Mouse (Mus musculus): ENCODE measurements around the gene Gm14391.
"Not testable (repeated sequence)": the region's sequence is repeated elsewhere in the genome, so short reads cannot be mapped to it uniquely, and the experiment has no call there.

Gene Gm14391

GRCm38 (mm10) chr2:175206732-175207131 lies at the start of gene Gm14391:
Gene Gm14391 (minus strand): TSS chr2:175206917.
- DNase-seq: not testable (repeated sequence)

DNA sequence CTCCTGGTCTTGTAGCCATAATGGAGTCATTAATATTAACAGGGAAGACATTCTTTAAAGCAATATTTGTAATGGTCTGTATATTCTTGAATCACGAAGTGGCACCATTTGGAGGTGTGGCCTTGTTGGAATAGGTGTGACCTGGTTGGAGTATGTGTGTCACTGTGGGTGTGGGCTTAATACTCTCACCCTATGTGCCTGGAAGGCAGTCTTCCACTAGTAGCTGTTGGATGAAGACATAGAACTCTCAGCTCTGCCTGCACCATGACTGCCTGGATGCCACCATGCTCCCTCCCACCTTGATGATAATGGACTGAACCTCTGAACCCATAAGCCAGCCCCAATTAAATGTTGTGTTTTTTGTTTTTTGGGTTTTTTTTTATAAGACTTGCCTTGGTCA lies 27.7 kb downstream of the Gm14391 start:
- DNase-seq: not testable (repeated sequence)

DNA sequence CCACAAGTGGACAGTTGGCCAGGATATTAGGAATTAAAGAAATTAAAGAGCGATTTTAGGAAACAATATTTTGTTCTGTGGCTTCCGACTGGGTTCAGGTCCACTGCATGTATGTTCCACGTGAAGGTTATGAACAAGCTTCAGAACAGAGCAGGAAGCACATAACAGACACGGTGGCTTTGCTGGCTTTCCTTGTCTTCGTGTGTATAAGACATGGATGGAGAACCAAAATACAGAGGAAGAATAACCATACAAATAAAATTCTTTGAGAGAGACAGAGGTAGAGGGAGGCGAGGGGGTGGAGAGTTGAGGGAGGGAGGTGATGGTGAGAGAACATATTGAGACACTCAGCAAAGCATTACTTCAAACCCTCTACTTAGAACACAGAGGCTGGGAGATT lies 30.4 kb downstream of the Gm14391 start:
- DNase-seq: no peak

DNA sequence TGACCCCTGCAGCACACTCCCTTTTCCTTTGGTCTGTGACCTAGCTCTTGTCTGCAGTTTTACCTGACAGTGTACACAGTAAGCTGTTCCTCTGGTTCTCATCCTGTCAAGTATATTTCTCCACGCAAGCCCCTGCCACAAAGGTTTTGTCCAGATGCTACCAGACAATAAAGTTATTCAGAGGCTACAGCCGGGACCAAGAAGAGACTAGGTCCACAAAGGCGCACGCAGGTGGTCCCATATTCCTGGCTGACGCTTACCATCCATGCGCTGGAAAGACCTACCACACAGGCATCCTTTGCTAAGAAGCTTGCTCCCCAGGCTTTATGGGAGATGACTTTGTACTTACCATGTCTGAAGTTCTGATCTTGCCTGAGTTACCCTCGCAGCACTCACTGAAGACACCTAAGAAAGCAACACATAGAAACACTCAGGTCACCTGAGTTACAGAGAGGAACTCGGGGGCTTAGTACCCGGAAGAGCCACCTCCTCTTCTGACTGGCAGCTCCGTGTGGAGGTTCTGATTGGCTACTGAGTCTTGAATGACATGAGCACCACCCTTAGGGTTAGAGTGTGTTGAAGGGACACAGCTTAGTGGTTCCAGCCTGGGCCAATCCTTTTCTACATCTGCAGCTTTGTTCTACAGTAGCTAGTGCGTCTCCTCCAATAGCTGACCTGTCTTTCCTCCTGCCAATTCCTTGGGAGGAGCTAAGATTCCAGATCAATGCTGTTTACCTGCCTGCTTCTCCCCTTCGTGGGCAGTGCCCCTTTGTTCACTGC lies 31.1 kb downstream of the Gm14391 start, which contains the start of gene Gm14443:
Gene Gm14443, minus strand, starts transcription at position 471 of the 780 bp plus-strand sequence.
- not testable (repeated sequence) for DNase-seq

- not testable (repeated sequence) for DNase-seq
These were observed 32.7 kb downstream of the Gm14391 start for GRCm38 (mm10) chr2:175174058-175174457.

DNA sequence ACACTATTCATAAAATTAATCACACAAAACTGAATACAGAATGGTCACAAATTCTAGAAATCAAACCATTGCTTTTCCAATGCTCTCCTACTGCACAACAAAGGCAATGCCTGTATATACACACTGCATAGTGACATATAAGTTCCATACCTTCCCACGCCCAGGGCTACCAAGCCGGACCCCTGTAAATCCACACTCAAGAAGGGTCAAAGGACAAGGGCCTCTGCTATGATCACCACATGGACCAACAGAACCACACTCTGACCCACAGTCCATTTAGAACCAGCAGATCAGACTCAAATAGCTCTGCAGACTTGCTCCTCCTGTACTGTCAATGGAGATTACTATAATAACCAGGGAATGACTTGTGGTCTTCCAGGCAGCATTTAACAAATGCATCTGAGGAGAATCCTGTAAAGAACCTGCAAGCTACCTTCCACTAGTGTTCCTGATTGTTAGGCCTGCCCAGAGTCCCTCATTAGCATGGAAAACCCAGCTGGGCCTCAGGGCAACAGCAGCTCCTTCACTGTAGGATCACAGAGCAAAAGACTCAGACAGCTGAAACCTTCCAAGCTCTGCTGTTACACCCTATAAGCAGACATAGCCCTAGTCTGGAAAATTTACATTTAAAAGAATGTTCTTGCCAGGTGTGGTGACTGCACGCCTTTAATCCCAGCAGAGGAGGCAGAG lies 33.7 kb downstream of the Gm14391 start:
- DNase-seq: not testable (repeated sequence)

DNA sequence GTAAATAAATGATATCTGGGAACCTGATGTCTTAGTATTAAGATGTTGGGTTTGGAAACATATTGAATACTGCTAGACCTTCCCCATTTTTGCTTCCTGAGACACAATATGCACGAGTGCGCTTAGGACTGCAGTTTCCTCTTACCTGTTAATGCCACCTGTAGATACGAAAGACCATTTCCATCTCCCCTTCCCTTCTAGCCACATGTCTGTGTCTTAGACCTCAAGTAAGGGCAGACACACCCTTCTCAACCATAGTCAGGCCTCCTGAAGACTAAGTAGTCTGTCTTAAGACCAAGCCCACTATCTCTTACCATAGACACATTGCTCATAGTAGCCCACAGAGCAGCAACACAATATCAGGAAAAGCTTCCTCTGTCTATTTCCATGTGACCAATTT lies 34.6 kb downstream of the Gm14391 start:
- no peak for DNase-seq

- not testable (repeated sequence) for DNase-seq
These were observed 39.8 kb downstream of the Gm14391 start for GRCm38 (mm10) chr2:175166870-175167269.

DNA sequence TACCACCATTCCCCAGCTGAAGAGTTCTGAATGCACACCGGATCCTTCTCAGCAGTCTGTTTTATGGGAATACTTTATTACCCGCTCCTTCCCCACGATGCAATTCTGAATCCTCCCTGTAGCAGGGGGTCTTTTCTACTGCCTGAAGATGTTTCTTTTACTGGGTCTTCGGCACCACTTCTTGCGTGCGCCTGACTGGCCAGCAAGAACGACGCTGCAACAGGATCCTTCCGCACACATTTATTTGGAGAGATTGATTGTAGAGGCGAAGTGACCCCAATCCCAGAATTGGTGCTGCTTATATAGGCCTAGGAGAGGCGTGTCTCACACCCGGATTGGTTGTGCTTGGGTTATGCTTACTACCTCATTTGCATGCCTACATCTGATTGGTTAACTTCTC lies 41.6 kb downstream of the Gm14391 start:
- DNase-seq: not testable (repeated sequence)

DNA sequence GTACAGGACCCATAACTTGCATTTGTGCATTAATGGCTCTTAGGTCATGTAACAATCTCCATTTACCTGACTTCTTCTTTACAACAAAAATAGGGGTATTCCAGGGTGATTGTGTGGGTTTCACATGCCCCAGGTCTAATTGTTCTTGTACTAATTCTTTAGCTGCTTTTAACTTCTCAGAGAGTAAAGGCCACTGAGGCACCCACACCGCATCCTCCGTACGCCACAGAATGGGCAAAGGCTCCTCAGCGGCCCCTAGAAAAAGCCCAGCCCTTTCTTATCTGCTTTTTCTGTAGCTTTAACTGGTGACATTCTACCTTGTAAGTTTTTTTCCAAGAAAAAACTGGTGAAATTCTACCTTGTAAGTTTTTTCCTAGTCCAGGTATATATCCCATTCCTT lies 45.3 kb downstream of the Gm14391 start:
- not testable (repeated sequence) for DNase-seq

- DNase-seq: no peak
These were observed 48.1 kb downstream of the Gm14391 start for GRCm38 (mm10) chr2:175158642-175159041.

DNA sequence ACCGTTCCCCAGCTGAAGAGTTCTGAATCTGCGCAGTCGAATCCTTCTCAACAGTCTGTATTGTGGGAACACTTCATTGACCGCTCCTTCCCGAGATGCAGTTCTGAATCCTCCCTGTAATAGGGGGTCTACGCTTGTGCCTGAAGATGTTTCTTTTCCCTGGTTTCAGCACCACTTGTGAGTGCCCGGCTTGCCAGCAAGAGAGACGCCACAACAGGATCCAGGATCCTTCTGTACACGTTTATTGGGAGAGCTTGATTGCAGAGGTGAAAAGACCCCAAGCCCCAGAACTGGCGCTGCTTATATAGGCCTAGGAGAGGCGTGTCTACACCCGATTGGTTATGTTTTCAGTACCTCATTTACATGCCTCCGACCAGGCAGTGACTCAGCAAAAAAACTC lies 50.0 kb downstream of the Gm14391 start:
- no peak for DNase-seq

GRCm38 (mm10) chr2:175141993-175142295 lies 64.8 kb downstream of the Gm14391 start, which contains the start of gene Gm14399:
Gene Gm14399 (minus strand): TSS chr2:175142012.
- not testable (repeated sequence) for DNase-seq

- DNase-seq: peak; percentile 24
These were observed 65.4 kb downstream of the Gm14391 start for GRCm38 (mm10) chr2:175141118-175141992.
